Mouse (Mus musculus) embryonic fibroblast, embryonic 13.5 days (primary cell): ENCODE measurements around the gene Cfap43.

Experiments
- CTCF ChIP-seq: IDR thresholded peaks from 2 replicates; pipeline ENCODE4 v1.5.1; 2011; ENCODE audit warnings: mild to moderate bottlenecking, control low read depth, low read length, moderate library complexity, borderline replicate concordance; ENCODE audit not compliant: insufficient read depth
- POLR2A ChIP-seq: IDR thresholded peaks from 2 replicates; pipeline ENCODE4 v1.6.1; 2011; ENCODE audit warnings: low read depth, mild to moderate bottlenecking, control low read depth, low read length, moderate library complexity

DNA sequence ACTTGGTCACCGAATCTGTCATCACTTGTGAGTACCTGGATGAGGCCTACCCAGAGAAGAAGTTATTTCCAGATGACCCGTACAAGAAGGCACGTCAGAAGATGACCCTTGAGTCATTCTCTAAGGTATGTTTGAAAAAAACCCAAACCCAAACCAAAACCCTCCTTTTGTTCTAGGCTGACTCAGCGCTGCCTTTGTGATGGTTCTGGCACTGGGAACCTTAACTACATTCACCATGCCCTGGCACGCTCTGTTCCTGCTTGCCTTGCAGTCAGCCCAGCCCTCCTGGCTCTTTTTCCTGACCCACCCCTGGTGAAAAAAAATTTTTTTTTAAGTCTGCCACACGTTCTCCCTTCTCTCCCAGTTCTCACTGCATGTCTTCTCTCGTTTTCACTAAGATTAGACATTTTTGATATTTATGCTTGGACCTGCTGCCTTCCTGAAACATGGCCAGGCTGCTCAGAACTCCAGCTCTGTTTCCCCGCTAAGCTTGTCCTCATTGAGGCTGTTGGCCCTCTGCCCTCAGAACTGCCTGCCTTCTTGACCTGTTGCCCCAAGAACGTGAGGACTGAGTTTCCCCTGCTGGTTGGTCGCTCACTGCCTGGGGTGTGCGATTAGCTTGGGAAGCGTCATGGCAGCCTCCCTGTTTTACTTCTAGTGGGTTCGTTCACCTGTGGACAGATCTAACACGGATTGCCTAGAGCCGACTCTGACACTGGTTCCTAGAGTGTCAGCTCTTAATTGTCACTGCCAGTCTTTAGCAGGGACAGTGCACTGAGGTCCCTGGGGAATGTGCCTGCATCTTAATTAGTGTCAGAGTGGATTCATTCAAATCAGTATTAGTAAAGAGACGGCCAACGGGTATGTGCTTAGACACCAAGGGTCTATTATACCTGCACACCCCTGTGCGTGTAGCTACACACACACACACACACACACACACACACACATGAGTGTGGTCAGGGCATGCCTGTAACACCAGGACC is 60.8 kb downstream of the Cfap43 start:
- TF ChIP-seq CTCF (no peak), POLR2A (no peak)
